Mouse (Mus musculus): ENCODE results near the gene Cdx2. TPM values are rescaled to one million over a fixed set of nuclear protein-coding genes. Genes with fewer than 3 reads are reported as not detected.

Gene Cdx2
- total and polyA plus RNA-seq, 2 experiments from 2014 or later = not detected

- Histone ChIP-seq H3K4me2 (ENCODE audit: low read depth, low read length) (no peak overlapping the region), H3K27me3 (ENCODE audit: insufficient read depth, low read length) (peaks cover 90% of the 10 kb centered on the region), H3K9me3 (ENCODE audit: low read length) (no peaks in the 10 kb centered on the region), H3K4me3 (ENCODE audit: low read length) (no peak overlapping the region), H3K9ac (replicated peaks; ENCODE audit: low read length) (no peak overlapping the region), H3K4me1 (ENCODE audit: insufficient read depth, low read length) (no peaks in the 10 kb centered on the region), H3K27ac (no peak overlapping the region), H3K36me3 (ENCODE audit: insufficient read depth, low read length) (no peaks in the 10 kb centered on the region)
- ATAC-seq (no peak), DNase-seq (ENCODE audit: low spot score) (no peak)
- no peak for TF ChIP-seq CTCF (IDR thresholded peaks at IDR 0.05; ENCODE audit: low read depth)
- WGBS = 1% methylated on average over 18 of the region's 18 CpGs
These were observed 30.1 kb downstream of the Cdx2 start for GRCm38 (mm10) chr5:147276701-147277546.

GRCm38 (mm10) chr5:147275761-147276160, 31.3 kb downstream of the Cdx2 start:
- ATAC-seq (no peak), DNase-seq (ENCODE audit: low spot score) (no peak)
- H3K4me3 ChIP-seq (ENCODE audit: low read length) = no peak overlapping the region
- H3K9me3 ChIP-seq (ENCODE audit: low read length) = no peaks in the 10 kb centered on the region
- H3K36me3 ChIP-seq (ENCODE audit: insufficient read depth, low read length) = no peaks in the 10 kb centered on the region
- no peak overlapping the region for H3K4me2 ChIP-seq (ENCODE audit: low read depth, low read length)
- no peak overlapping the region for H3K9ac ChIP-seq (replicated peaks; ENCODE audit: low read length)
- 19% methylated on average over 3 of the region's 3 CpGs for WGBS
- TF ChIP-seq CTCF (IDR thresholded peaks at IDR 0.05; ENCODE audit: low read depth) = no peak
- peaks cover 92% of the 10 kb centered on the region for H3K27me3 ChIP-seq (ENCODE audit: insufficient read depth, low read length)
- H3K27ac ChIP-seq = no peak overlapping the region
- H3K4me1 ChIP-seq (ENCODE audit: insufficient read depth, low read length) = no peaks in the 10 kb centered on the region

- ATAC-seq = no peak
- no peak overlapping the region for H3K4me3 ChIP-seq (ENCODE audit: low read length)
- H3K4me2 ChIP-seq (ENCODE audit: low read depth, low read length) = no peak overlapping the region
- H3K9ac ChIP-seq (replicated peaks; ENCODE audit: low read length) = no peak overlapping the region
- no peak for DNase-seq (ENCODE audit: low spot score)
- TF ChIP-seq CTCF (IDR thresholded peaks at IDR 0.05; ENCODE audit: low read depth) = no peak
- no peaks in the 10 kb centered on the region for H3K4me1 ChIP-seq (ENCODE audit: insufficient read depth, low read length)
- no peaks in the 10 kb centered on the region for H3K36me3 ChIP-seq (ENCODE audit: insufficient read depth, low read length)
- WGBS = 2% methylated on average over 48 of the region's 48 CpGs
- H3K27me3 ChIP-seq (ENCODE audit: insufficient read depth, low read length) = peaks cover 93% of the 10 kb centered on the region
- H3K9me3 ChIP-seq (ENCODE audit: low read length) = no peaks in the 10 kb centered on the region
- no peak overlapping the region for H3K27ac ChIP-seq
These were observed 32.6 kb downstream of the Cdx2 start for GRCm38 (mm10) chr5:147274174-147275141.

GRCm38 (mm10) chr5:147272808-147273345, 34.2 kb downstream of the Cdx2 start:
- Histone ChIP-seq H3K4me1 (ENCODE audit: insufficient read depth, low read length) (no peaks in the 10 kb centered on the region), H3K9ac (replicated peaks; ENCODE audit: low read length) (no peak overlapping the region), H3K4me2 (ENCODE audit: low read depth, low read length) (no peak overlapping the region), H3K4me3 (ENCODE audit: low read length) (no peak overlapping the region), H3K27me3 (ENCODE audit: insufficient read depth, low read length) (peaks cover 97% of the 10 kb centered on the region), H3K36me3 (ENCODE audit: insufficient read depth, low read length) (no peaks in the 10 kb centered on the region), H3K9me3 (ENCODE audit: low read length) (no peaks in the 10 kb centered on the region), H3K27ac (no peak overlapping the region)
- DNase-seq (ENCODE audit: low spot score) = no peak
- ATAC-seq = no peak
- 4% methylated on average over 10 of the region's 10 CpGs for WGBS
- TF ChIP-seq CTCF (IDR thresholded peaks at IDR 0.05; ENCODE audit: low read depth) = no peak

- H3K27ac ChIP-seq = no peak overlapping the region
- H3K27me3 ChIP-seq (ENCODE audit: insufficient read depth, low read length) = peaks cover 95% of the 10 kb centered on the region
- H3K4me1 ChIP-seq (ENCODE audit: insufficient read depth, low read length) = no peaks in the 10 kb centered on the region
- no peak for TF ChIP-seq CTCF (IDR thresholded peaks at IDR 0.05; ENCODE audit: low read depth)
- H3K36me3 ChIP-seq (ENCODE audit: insufficient read depth, low read length) = no peaks in the 10 kb centered on the region
- 2% methylated on average over 12 of the region's 12 CpGs for WGBS
- no peak overlapping the region for H3K4me2 ChIP-seq (ENCODE audit: low read depth, low read length)
- no peak overlapping the region for H3K4me3 ChIP-seq (ENCODE audit: low read length)
- DNase-seq (ENCODE audit: low spot score) (no peak), ATAC-seq (no peak)
- H3K9me3 ChIP-seq (ENCODE audit: low read length) = no peaks in the 10 kb centered on the region
- no peak overlapping the region for H3K9ac ChIP-seq (replicated peaks; ENCODE audit: low read length)
These were observed 34.8 kb downstream of the Cdx2 start for GRCm38 (mm10) chr5:147272046-147272807.

Measured in hindbrain, postnatal 0 days (tissue).